Mouse (Mus musculus) neural tube, embryonic 10.5 days (tissue): ENCODE results near the gene B3gnt2.

Source experiments
- DNase-seq: peaks from one replicate; pipeline ENCODE4 v3.0.0-alpha.2; 2017; ENCODE audit warnings: low spot score; ENCODE audit errors: extremely low spot score

B3gnt2 gene

DNA sequence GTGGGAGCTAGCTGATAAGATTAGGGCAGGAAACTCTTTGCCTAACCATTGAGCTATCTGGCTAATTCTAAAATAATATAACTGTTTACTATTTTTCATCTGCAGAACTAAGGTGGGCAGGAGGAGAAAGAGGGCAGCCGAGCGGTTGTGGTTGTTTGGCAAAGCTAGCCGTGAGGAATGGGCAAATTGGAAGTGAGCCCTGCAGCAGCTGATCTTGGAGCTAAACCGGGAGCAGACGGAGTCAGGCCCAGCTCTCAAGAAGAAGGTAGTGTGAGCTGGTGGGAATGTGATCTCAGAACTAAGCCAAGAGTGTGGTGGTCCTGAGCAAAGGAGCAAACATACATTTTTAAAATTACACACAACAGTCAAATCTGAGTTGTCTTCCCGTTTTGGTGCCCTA, 126.8 kb downstream of the B3gnt2 start:
- DNase-seq, result no peak

DNA sequence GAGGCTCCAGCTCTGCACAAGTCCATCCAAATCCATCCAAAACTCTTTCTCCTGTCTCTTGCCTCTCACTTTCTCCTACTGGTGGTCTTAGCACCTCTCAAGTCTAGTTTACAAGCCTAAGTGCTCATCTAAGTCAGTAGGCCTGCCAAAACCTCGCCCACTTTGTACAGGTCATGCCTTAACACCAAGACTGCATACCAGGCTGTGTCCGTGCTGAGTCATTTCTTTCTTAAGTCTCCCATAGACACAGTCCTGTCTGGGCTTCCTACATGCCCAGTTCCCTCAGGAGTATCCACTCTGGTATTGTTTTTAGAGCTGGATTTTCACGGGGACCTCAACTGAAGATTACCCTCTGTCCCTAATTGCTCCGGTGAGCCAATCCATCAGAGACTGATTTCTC, 127.9 kb downstream of the B3gnt2 start:
- DNase-seq, result no peak

DNA sequence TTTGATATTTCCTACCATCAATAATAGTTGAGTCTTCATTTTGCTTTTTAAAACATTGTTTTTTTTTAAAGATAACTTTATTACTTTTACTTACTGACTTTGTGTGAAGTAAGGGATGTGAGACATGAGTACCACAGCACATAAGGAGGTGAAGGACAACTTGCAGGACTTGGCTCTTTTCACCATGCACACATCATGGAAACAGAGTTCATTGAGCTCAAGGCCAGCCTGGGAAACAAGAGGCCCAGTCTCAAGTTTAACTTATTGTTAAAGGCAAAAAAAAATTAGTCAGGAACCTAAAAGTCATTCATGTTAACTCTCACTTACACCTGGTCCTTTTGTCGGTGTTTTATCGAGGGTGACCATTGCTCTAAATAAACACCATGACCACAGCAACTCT, 137.7 kb downstream of the B3gnt2 start:
- DNase-seq, result no peak

DNA sequence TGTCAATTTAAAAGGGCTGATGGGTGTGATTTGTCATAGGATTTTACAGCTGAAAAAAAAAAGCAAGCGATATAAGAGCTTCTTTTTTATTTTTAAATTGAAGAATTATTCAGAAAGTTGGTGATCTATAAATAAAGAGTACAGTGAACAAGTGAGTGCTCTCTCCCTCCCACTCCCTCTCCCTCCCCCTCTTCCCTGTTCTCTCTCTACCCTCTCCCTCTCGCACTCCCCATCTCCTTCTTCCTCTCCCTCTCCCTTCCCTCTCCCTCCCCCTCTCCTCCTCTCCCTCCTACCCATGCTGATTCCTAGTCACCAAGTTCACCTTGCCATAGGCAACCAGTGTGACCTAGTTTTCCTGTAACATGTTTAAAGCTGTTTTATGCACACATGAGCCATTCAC, 140.7 kb downstream of the B3gnt2 start:
- DNase-seq, result no peak

DNA sequence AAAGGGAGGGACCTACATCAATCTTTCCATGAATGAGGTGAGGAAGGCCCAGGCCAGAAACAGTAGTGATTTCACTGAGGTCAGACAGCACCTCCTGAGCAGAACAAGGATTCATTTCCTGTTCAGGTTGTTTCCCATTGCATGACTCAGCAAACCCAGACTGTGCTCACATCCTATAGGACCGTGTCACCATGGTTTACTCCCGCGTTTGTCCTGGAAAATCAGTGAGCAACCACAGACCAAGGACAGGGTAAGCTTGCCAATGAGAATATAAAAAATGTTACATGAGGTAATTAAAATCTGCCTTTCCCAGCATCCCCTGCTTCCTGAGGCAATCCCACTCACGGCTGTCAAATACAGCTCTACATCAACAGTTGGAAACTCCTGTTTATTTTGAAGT, 141.2 kb downstream of the B3gnt2 start:
- DNase-seq, result no peak

DNA sequence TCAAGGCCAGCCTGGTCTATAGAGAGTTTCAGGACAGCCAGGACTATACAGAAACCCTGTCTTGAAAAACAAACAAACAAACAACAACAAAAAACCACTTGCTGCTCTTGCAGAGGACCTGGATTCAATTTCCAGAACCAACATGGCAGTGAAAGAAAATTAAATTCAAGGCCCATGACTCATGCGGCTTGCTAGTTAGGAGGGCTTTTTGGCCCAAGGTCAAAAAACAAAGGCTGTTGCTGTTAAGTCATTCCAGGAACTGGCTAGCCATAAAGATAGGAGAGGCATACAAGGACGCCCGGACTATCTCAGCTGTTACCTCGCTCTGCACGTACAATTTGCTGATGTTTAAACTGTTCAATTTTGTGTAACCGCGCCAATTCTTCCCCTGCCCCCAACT, 142.7 kb downstream of the B3gnt2 start:
- DNase-seq, result no peak

DNA sequence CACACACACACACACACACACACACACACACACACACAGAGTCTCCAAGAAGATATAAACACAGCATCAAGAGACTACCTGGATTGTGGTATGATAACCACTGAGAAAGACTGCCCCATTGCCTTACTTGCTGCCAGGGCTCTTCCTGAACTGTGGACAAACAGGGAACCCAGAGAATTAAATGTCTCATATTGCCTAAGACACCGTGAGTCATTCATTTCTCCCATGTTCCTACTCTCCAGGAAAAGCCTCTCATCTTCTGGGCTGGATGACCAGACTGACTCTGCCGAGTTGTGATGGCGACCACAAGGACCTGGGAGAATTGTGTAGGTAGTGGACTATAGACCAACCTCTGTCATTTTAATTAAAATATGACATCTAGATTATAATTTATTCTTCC, 149.4 kb downstream of the B3gnt2 start:
- no peak for DNase-seq

DNA sequence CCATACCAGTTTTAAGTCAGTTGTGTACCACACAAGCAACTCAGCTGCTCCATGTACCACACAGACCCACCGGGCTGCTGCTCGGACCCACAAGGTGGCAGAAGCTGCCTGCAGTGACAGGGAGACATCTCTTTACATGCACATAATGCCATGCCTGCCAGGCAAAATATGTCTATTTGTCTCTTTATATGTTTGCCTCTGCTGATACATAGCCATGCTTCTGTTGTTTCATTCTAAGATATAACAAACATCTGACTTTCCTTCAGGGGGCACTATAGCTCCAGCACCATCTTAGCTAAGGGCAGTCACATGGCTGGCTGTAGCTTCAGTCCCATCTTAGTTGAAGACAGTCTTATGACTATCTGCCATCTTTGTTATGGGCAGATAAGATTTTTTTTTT, 150.2 kb downstream of the B3gnt2 start:
- no peak for DNase-seq
